Mouse (Mus musculus) brain, embryonic 14.5 days (tissue): ENCODE data around the gene Trim75. TPM values are rescaled to one million over a fixed set of nuclear protein-coding genes. Genes with fewer than 3 reads are reported as not detected.
A peak's percentile ranks its signal among the peaks of the same experiment; 100 is the strongest.

Experiments used
- DNase-seq: peaks from one replicate; pipeline ENCODE4 v3.0.0-alpha.2; 2011; ENCODE audit warnings: low read depth
- CTCF ChIP-seq: fragments of 200-500 bp; IDR thresholded peaks from 2 replicates; pipeline ENCODE4 v1.5.1; 2012; ENCODE audit warnings: inconsistent platforms, mild to moderate bottlenecking, moderate library complexity, borderline replicate concordance; ENCODE audit not compliant: insufficient read depth, insufficient read length; ENCODE audit errors: extremely low read depth
- POLR2A ChIP-seq: fragments of 200-500 bp; IDR thresholded peaks from 2 replicates; pipeline ENCODE4 v1.6.1; 2012; ENCODE audit warnings: mild to moderate bottlenecking, inconsistent platforms, borderline replicate concordance; ENCODE audit not compliant: poor library complexity, insufficient read depth, insufficient read length, severe bottlenecking; ENCODE audit errors: extremely low read depth
- polyA plus RNA-seq: library from polyadenylated mRNA; depleted of rRNA; stranded (reverse); fragments of >200 nt; gene quantifications from 2 replicates; pipeline ENCODE4 v1.2.3, GENCODE M21; 2012

Trim75 gene
- polyA plus RNA-seq, 1 experiment = not detected

DNA sequence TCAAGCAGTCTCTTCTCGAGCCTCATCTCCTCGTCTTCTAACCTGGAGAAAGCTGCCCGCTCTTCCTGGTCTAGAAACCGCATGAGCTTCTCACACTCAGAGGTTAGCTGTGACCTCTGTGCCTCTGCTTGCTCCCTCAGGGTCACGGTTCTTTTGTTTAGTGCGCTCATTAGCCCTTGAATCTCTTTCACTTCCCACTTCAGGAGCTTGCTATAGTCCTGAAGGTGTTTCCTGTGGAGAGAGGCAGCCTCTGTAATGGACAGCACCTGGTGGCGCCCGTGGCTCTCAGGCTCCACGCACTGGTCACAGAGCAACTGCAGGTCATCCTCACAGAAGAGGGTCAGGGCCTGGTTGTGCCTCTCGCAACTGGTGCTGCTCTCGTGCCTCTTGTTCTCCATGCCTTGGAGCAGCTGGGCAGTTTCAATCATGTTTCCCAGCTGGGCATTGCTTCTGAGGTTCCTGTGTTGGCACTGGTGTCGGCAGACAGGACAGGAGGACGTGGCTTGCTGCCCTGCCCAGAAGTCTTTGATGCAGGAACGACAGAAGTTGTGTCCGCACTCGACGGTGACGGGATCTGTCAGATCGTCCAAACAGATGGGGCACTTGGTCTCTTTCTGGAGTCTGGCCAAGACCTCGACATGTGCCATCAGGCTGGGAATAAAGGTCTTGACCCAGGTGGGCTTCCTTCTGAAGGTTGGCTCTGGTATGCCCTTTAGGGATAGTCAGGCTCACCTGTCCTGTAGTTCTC, 4.3 kb downstream of the Trim75 start:
- no peak for TF ChIP-seq POLR2A
- no peak for TF ChIP-seq CTCF
- DNase-seq = peak; percentile 1

DNA sequence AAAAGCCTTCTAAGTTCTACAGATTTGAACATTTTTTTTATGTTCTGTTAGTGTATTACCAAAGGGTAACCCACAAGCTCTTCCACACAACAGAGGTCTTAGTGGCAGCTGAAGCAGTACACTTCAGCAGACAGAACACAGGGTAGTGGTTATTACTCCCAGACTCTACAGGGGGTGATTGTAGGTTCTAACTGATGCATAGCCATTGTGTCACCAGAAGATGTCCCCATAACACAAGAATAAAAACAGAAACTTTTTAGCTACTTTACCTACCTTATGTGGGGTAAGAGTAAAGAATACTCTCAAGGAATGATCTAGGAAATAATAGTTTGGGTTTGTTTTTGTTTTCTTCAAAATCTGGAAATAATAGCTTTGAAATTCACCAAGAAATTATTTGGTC, 24.8 kb downstream of the Trim75 start:
- TF ChIP-seq CTCF = no peak
- TF ChIP-seq POLR2A = no peak
- no peak for DNase-seq

GRCm38 (mm10) chr8:64959025-64959424, 28.6 kb downstream of the Trim75 start:
- no peak for TF ChIP-seq CTCF
- TF ChIP-seq POLR2A = no peak
- no peak for DNase-seq

DNA sequence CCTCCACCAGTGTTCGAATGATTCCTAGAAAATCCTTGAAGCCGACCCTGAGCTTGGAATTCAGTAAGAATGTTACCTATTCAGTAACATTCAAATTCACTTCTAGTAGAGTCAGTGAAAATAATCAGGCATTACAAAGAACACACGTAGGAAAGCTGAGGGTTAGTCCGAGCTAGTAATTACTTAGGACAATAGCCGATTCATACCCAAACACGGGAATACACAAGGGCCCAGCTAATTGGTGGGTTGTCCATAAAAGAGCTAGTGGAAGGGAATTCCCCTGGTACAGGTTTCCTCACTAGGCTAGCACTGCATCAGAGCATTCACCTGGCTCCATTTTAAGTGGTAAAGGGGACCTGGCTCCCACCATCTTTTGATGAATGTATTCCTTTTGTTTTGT, 35.5 kb downstream of the Trim75 start:
- TF ChIP-seq POLR2A (no peak), CTCF (no peak)
- no peak for DNase-seq

GRCm38 (mm10) chr8:64948371-64948770, 39.3 kb downstream of the Trim75 start:
- no peak for DNase-seq
- TF ChIP-seq POLR2A (no peak), CTCF (no peak)

DNA sequence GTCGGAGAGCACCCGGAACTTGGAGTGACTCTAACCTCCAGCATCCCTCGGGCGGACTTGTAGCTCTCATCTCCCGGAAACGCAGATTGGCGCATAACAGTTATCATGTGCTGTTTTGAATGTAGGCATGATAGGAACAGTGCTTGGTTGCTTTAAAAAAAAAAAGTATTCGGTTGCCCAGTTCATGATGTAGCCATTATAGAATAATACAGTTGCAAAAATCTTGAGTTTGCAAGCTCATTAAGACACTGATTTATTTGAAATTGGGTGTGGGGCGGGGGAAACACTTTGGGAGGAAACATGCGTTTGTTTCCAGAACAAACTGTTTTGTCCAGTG, 40.0 kb downstream of the Trim75 start:
- TF ChIP-seq POLR2A (no peak), CTCF (no peak)
- no peak for DNase-seq

- peak; percentile 93 for DNase-seq
- TF ChIP-seq CTCF (no peak), POLR2A (peak; percentile 69)
Measured at GRCm38 (mm10) chr8:64946820-64947697, 40.6 kb downstream of the Trim75 start, which contains the start of gene Tmem192. Tmem192 (plus strand) TSS chr8:64947185.

DNA sequence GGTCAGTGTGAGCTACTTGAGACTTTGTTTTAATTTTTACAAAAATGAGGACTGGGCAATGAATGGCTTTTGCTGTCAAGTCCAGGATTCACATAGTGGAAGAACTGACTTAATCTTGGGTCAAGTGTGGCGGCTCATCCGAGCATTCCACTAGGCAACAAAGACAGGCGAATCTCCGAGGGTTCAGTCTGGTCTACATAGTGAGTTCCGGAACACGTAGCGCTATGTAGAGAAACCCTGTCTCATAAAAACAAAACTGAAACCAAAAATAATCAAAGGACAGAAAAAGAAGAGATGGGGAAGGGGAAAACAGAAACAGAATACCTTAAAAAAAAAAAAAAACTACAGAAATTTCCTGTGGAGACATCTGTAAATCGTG, 41.2 kb downstream of the Trim75 start:
- TF ChIP-seq CTCF (no peak), POLR2A (no peak)
- DNase-seq = no peak

DNA sequence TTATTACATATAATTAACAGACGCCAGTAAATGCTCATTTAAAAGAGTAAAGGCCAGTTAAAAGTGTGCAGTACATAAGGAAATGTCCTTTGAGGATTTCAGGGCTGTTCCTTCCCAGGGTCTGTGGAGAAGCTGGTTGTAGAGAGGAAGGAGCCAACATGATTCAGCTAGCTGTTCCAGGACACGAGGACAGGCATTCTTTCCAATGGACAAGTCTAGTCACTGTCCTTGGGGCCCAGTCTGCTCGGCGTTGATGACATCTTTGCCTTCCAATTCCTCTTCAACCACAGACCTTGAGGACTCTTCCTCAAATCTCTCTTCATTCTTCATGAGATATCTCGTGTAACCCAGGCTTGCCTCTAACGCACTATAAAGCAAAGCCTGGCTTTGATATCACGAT, 42.0 kb downstream of the Trim75 start:
- DNase-seq = no peak
- TF ChIP-seq POLR2A (no peak), CTCF (no peak)

DNA sequence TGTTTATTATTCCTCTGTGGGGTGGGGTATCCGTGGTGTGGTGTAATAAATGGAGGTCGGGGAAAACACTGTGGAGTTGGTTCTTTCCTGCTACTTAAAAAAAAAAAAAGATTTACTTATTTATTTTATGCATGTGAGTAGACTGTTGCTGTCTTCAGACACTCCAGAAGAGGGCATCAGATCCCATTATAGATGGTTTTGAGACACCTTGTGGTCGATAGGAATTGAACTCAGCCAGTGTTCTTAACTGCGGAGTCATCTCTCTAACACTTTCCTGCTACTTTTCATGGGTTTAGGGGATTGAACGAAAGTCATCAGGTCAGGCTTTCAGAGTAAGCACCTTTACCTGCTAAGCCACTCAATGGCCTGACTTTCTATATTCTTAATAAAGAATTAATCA, 42.8 kb downstream of the Trim75 start:
- no peak for DNase-seq
- TF ChIP-seq POLR2A = no peak
- peak; percentile 7; the same call in 1 of the 2 replicates for TF ChIP-seq CTCF

- no peak for DNase-seq
- no peak for TF ChIP-seq POLR2A
- TF ChIP-seq CTCF = no peak
Measured at GRCm38 (mm10) chr8:64942946-64943345, 44.7 kb downstream of the Trim75 start.
